Mouse (Mus musculus) heart, embryonic 14.5 days (tissue): ENCODE measurements at regions not wholly inside any gene's neighbourhood (a gene's known extent, or its start where the extent isn't known, plus 50 kb on each side); places are given as distances from the start of the nearest gene placed in this dataset.
"Not testable (repeated sequence)": the region's sequence is repeated elsewhere in the genome, so short reads cannot be mapped to it uniquely, and the experiment has no call there.

Experiments used
- ATAC-seq: fragments of 200-750 bp; cut with Nextera tagmentation; 2 replicates; pipeline ENCODE4 v1.8.0; 2017; ENCODE audit warnings: low read depth, moderate TSS enrichment; ENCODE audit not compliant: insufficient number of reproducible peaks, insufficient read depth, low FRiP score
- H3K27ac ChIP-seq, 2 experiments: fragments of 200-500 bp in 1 of 2; fragments of 300-500 bp in 1 of 2; sonication (generic) in 1 of 2; replicated peaks in 1 of 2; 2 replicates each; pipeline ENCODE4 v1.5.1; 2012 to 2014; ENCODE audit warnings: low read depth in 2 of 2, low read length in 2 of 2, control low read depth in 1 of 2, mild to moderate bottlenecking in 1 of 2, mixed read lengths in 1 of 2; ENCODE audit not compliant: control insufficient read depth in 1 of 2, insufficient read depth in 1 of 2
- H3K27me3 ChIP-seq: fragments of 300-500 bp; sonication (generic); 2 replicates; pipeline ENCODE4 v1.6.1; 2014; ENCODE audit warnings: mild to moderate bottlenecking, low read length, control low read depth; ENCODE audit not compliant: control insufficient read depth, insufficient read depth
- H3K36me3 ChIP-seq: fragments of 300-500 bp; sonication (generic); 2 replicates; pipeline ENCODE4 v1.6.1; 2014; ENCODE audit warnings: mild to moderate bottlenecking, control low read depth, low read length, mixed read lengths; ENCODE audit not compliant: control insufficient read depth, insufficient read depth
- H3K4me1 ChIP-seq, 2 experiments: fragments of 200-500 bp in 1 of 2; fragments of 300-500 bp in 1 of 2; sonication (generic) in 1 of 2; 2 replicates each; pipeline ENCODE4 v1.6.1; 2012 to 2014; ENCODE audit warnings: low read length in 2 of 2, control low read depth in 1 of 2, mixed read lengths in 1 of 2; ENCODE audit not compliant: control insufficient read depth in 2 of 2, insufficient read depth in 2 of 2
- H3K4me2 ChIP-seq: fragments of 300-500 bp; sonication (generic); 2 replicates; pipeline ENCODE4 v1.6.1; 2014; ENCODE audit warnings: mild to moderate bottlenecking, low read length
- H3K4me3 ChIP-seq, 2 experiments: fragments of 200-500 bp in 1 of 2; fragments of 300-500 bp in 1 of 2; sonication (generic) in 1 of 2; 2 replicates each; pipeline ENCODE4 v1.5.1; 2012 to 2014; ENCODE audit warnings: low read length in 2 of 2, mild to moderate bottlenecking in 2 of 2, control low read depth in 1 of 2, low read depth in 1 of 2, moderate library complexity in 1 of 2; ENCODE audit not compliant: control insufficient read depth in 1 of 2, insufficient read depth in 1 of 2
- H3K9ac ChIP-seq: fragments of 300-500 bp; sonication (generic); 2 replicates; pipeline ENCODE4 v1.6.1; 2014; ENCODE audit warnings: mild to moderate bottlenecking, low read length
- H3K9me3 ChIP-seq: fragments of 300-500 bp; sonication (generic); 2 replicates; pipeline ENCODE4 v1.6.1; 2016; ENCODE audit warnings: low read length, control low read depth; ENCODE audit not compliant: control insufficient read depth
- WGBS: fragments of 180-500 bp; shearing (Covaris S2); extraction: QIAGEN DNeasy Blood & Tissue Kit; methylation state at CpG from one replicate; pipeline ENCODE4 v1.1.7; 2014; 5-methylcytosine and 5-hydroxymethylcytosine counted together

- not testable (repeated sequence) for H3K27me3 ChIP-seq, ATAC-seq, H3K4me1 ChIP-seq, H3K9ac ChIP-seq, H3K4me2 ChIP-seq, H3K4me3 ChIP-seq, H3K36me3 ChIP-seq, H3K9me3 ChIP-seq, H3K27ac ChIP-seq
Observed at GRCm38 (mm10) chr16:20925776-20926175, 191.5 kb upstream of the Thpo start.

GRCm38 (mm10) chr16:20910864-20911263 lies 176.6 kb upstream of the Thpo start:
- not testable (repeated sequence) for H3K9ac ChIP-seq, H3K4me3 ChIP-seq, H3K27ac ChIP-seq, ATAC-seq, H3K27me3 ChIP-seq, H3K36me3 ChIP-seq, H3K9me3 ChIP-seq, H3K4me2 ChIP-seq, H3K4me1 ChIP-seq
- 65% methylated on average over 3 of the region's 3 CpGs for WGBS

- not testable (repeated sequence) for H3K9me3 ChIP-seq, ATAC-seq, H3K36me3 ChIP-seq, H3K27me3 ChIP-seq, H3K9ac ChIP-seq, H3K4me2 ChIP-seq, H3K27ac ChIP-seq, H3K4me1 ChIP-seq, H3K4me3 ChIP-seq
- 39% methylated on average over 16 of the region's 18 CpGs for WGBS
Observed at GRCm38 (mm10) chr16:20908467-20909351, 174.4 kb upstream of the Thpo start.

GRCm38 (mm10) chr16:20895734-20896133 lies 161.4 kb upstream of the Thpo start:
- Histone ChIP-seq H3K27ac (no peak overlapping the region), H3K27me3 (no peaks in the 10 kb centered on the region), H3K9me3 (no peaks in the 10 kb centered on the region), H3K9ac (no peak overlapping the region), H3K4me2 (no peak overlapping the region), H3K36me3 (no peaks in the 10 kb centered on the region), H3K4me3 (no peak overlapping the region), H3K4me1 (no peaks in the 10 kb centered on the region)
- 46% methylated on average over 2 of the region's 2 CpGs for WGBS
- no peak for ATAC-seq

- H3K27me3 ChIP-seq, result no peaks in the 10 kb centered on the region
- no peak for ATAC-seq
- no peak overlapping the region for H3K27ac ChIP-seq
- no peaks in the 10 kb centered on the region for H3K36me3 ChIP-seq
- 50% methylated on average over 1 of the region's 1 CpGs for WGBS
- no peaks in the 10 kb centered on the region for H3K9me3 ChIP-seq
- no peak overlapping the region for H3K4me2 ChIP-seq
- H3K4me3 ChIP-seq, result no peak overlapping the region
- H3K9ac ChIP-seq, result no peak overlapping the region
- no peaks in the 10 kb centered on the region for H3K4me1 ChIP-seq
Observed at GRCm38 (mm10) chr16:20871726-20872125, 137.4 kb upstream of the Thpo start.

- H3K9me3 ChIP-seq, result no peaks in the 10 kb centered on the region
- 72% methylated on average over 1 of the region's 1 CpGs for WGBS
- H3K4me2 ChIP-seq, result no peak overlapping the region
- H3K4me3 ChIP-seq, result no peak overlapping the region
- H3K27ac ChIP-seq, result no peak overlapping the region
- no peaks in the 10 kb centered on the region for H3K4me1 ChIP-seq
- H3K9ac ChIP-seq, result no peak overlapping the region
- no peaks in the 10 kb centered on the region for H3K27me3 ChIP-seq
- H3K36me3 ChIP-seq, result no peaks in the 10 kb centered on the region
- ATAC-seq, result no peak
Observed at GRCm38 (mm10) chr16:20866771-20867170, 132.5 kb upstream of the Thpo start.

- Histone ChIP-seq H3K27me3 (no peaks in the 10 kb centered on the region), H3K27ac (no peak overlapping the region), H3K4me2 (no peak overlapping the region), H3K9ac (no peak overlapping the region), H3K9me3 (no peaks in the 10 kb centered on the region), H3K4me1 (no peaks in the 10 kb centered on the region), H3K36me3 (no peaks in the 10 kb centered on the region), H3K4me3 (no peak overlapping the region)
- 87% methylated on average over 4 of the region's 4 CpGs for WGBS
- ATAC-seq, result no peak
Observed at GRCm38 (mm10) chr16:20861256-20861655, 126.9 kb upstream of the Thpo start.

- 76% methylated on average over 3 of the region's 3 CpGs for WGBS
- H3K9me3 ChIP-seq, ATAC-seq: not testable (repeated sequence)
Observed at GRCm38 (mm10) chr16:20860606-20861005, 126.3 kb upstream of the Thpo start.

More at GRCm38 (mm10) chr16:20860606-20861005, 126.3 kb upstream of the Thpo start:
- not testable (repeated sequence) for H3K36me3 ChIP-seq, H3K27me3 ChIP-seq, H3K9ac ChIP-seq, H3K27ac ChIP-seq, H3K4me3 ChIP-seq, H3K4me1 ChIP-seq, H3K4me2 ChIP-seq
